Mouse (Mus musculus) embryonic fibroblast, embryonic 13.5 days (primary cell): ENCODE results near the gene Klhl36.

Experiments used
- CTCF ChIP-seq: IDR thresholded peaks from 2 replicates; pipeline ENCODE4 v1.5.1; 2011; ENCODE audit warnings: mild to moderate bottlenecking, control low read depth, low read length, moderate library complexity, borderline replicate concordance; ENCODE audit not compliant: insufficient read depth
- POLR2A ChIP-seq: IDR thresholded peaks from 2 replicates; pipeline ENCODE4 v1.6.1; 2011; ENCODE audit warnings: low read depth, mild to moderate bottlenecking, control low read depth, low read length, moderate library complexity

DNA sequence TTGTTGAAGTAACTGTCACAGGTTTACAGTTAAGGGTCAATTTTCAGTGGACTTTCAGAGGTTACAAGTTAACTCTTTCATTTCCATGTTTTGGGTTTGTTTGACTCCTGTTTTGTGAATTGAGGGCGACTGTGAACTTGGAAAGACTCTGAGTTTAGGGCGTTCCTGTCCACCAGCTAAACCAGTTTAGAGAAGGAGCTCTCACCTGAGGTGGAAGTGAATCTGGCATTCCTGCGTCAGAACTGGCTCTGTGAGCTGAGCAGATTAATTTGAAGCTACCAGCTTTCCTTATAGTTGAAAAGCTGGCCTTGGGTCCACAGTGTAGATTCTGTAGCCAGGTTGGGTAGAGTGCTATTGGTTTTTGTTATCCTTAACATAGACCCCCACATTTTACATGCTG is 51.1 kb downstream of the Klhl36 start:
- TF ChIP-seq CTCF (no peak), POLR2A (no peak)
